Mouse (Mus musculus) adrenal gland, adult 2 months (tissue): ENCODE measurements around the gene Dnpep. TPM values are rescaled to one million over a fixed set of nuclear protein-coding genes. Genes with fewer than 3 reads are reported as not detected.
A peak's percentile ranks its signal among the peaks of the same experiment; 100 is the strongest.

Source experiments
- DNase-seq: peaks from one replicate; pipeline ENCODE4 v3.0.0; 2021
- polyA plus RNA-seq: library from polyadenylated mRNA; depleted of rRNA; stranded (reverse); fragments of >200 nt; gene quantifications from 2 replicates; pipeline ENCODE4 v1.2.3, GENCODE M21; 2012
- total RNA-seq, 2 experiments: library from RNA; stranded (reverse); gene quantifications; 2 replicates each; pipeline ENCODE4 v1.2.3; 2021

The Dnpep gene
- total and polyA plus RNA-seq, 3 experiments = 85.2 to 179 (median 100) TPM

DNA sequence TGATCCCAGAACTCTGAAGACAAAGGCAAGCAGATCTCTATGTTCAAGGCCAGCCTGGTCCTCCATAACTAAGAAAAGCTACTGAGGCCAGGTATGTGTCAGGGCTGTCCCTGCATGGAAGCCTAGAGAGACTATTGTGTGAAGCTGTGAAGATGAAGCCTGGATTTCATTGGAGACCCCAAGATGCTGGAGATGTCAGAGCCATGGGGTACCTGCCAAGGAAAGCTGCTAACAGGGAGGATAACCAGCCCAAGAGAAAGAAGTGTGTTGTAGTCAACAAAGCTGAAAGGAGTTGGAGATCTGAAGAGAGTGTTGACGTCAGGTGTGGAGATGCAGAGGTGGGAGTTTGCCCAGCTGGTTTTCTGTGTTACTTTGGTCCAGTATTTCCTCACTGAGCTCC is 13.5 kb upstream of the Dnpep start:
- DNase-seq = no peak

DNA sequence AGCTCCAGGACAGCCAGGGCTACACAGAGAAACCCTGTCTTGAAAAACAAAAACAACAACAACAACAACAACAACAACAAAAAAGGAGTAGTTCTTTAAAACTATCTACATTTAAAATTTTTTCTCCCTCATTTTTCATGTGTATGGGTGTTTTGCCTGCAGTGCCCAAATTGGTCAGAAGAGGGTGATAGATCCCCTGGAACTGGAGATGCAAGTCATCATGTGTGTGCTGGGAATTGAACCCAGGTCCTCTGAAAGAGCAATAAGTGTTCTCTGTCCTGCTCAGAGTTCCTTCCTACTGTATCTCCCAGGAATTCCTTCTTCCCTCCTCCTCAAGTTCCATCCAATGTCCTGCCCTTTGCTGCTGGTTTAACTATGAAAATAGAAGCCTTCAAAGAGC is 9.7 kb upstream of the Dnpep start:
- DNase-seq = no peak

- DNase-seq = no peak
Observed at GRCm38 (mm10) chr1:75319166-75319565, 1.4 kb upstream of the Dnpep start.

GRCm38 (mm10) chr1:75318736-75319135 is 946 bp upstream of the Dnpep start:
- DNase-seq = no peak

GRCm38 (mm10) chr1:75318301-75318700 is 511 bp upstream of the Dnpep start:
- no peak for DNase-seq

- DNase-seq = peak; percentile 89
Observed at GRCm38 (mm10) chr1:75316861-75317240, 939 bp downstream of the Dnpep start.

DNA sequence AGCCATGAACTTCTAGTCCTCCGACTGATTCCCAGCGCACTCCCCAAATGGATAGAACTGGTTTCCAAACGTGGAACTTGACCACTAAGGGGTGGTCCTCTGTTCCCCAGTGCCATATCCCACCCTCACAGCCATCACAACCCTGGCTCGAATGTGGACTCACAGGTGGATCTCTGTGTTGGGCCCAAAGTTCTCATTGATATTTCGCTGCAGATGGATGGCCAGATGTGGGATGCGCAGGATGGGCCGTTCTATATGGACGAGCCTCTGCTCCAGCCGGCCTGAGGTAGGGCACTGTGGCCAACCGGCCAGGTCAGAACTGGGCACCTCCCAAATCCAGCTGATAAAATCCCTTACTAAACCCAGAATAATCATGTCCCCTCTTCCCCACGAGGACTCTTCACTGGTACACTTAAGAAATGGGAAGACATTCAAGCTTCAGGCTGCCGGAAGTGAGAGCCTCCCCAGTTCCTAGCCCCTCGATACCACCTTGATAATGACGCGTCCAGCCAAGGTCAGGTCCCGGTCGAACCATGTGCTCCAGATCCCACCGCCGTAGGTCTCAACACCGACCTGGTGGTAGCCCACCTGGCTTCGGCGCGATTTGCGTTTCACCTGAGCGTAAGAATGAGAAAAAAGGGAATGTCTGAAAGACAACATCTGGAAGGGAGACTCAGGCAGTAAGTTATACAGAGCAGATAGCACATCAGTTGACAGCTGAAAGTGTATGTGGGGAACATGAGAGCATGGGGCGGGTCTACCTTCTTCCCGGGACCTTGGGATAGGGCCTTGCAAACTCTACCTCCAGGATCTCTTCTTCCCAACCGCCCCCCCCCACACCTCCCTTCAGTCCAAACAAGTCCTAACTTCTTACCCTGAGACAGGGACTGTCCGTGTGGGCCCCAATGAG is 2.1 kb downstream of the Dnpep start:
- no peak for DNase-seq

DNA sequence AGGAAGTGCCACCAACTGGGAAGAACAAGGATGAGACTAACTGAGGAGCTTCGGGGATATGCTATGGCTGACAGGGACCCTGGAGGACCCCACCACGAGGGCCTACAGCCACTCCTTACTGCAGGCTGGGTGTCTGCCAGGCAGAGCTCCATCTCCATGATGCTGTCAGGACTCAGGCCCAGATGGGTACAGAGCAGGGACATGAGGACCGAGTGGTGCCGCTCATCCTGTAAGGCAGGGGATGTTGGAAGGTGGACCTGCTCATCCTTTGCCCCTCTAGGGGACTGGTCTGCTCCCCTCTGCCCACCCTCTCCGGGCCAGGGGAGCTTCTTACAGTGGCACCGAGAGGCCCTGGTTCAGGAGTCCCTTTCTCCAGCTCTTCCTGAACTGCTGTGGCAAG is 2.8 kb downstream of the Dnpep start:
- DNase-seq = no peak

- no peak for DNase-seq
Observed at GRCm38 (mm10) chr1:75311694-75312093, 6.1 kb downstream of the Dnpep start.

GRCm38 (mm10) chr1:75304662-75305061 is 13.1 kb downstream of the Dnpep start:
- no peak for DNase-seq

DNA sequence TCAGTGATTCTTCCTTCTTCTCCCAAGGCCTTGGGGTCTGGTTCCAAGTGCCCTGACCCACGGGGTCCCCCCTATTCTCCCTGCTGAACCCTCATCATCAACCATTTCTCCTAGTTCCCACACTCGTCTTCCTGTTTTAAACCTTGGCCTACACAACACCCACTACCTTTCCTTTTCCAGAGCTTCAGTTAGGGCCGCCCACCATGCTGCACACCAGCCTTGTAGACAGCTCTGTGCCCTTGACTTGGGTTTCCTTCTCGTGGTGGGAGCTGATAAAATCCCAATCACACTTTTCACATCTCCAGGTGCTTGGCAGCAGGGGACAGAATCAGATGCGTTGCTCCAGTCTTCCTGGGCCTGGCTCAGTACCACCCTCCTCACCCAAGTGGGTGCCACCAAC is 23.5 kb downstream of the Dnpep start:
- no peak for DNase-seq

GRCm38 (mm10) chr1:75293331-75293701 is 24.5 kb downstream of the Dnpep start:
- DNase-seq = no peak

DNA sequence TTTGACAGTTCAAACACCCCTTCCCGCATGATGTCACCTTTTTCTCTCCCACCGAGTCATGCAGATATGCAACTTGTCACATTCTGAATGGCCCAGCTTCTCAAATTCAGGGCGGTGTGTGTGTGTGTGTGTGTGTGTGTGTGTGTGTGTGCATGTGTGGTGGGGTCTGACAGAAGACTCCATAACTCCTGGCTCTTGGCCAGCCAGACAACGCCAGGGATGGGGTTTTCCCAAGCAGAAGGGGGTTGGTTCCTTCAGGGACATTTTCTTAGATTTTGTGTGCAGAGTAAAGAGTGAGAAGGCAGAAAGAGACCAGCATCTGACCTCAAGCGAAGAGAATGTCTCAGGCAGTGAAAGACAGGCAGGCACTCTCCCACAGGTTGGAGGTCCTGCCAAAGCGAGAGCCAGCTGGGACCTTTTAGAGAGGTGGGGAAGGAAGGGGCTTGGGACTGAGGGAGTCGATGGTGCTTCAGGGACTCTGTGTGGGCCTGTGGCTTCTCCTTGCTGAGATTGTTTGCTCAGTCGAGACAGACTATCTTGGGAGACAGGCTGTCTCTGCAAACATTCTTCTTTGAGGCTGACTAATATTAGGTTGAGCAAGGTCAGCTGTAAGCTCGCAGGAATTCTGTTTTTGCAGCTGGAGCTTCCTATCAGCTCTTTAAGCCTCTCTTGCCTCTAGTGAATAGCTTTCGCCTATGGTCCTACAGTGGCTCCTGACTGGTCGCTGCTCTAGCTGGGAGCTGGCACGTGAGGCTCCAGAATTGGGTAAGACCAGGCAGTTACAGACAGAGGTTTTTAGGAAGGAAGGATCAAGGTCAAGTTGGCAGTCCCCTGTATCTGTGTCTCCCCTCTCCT is 25.1 kb downstream of the Dnpep start:
- peak; percentile 46 for DNase-seq

DNA sequence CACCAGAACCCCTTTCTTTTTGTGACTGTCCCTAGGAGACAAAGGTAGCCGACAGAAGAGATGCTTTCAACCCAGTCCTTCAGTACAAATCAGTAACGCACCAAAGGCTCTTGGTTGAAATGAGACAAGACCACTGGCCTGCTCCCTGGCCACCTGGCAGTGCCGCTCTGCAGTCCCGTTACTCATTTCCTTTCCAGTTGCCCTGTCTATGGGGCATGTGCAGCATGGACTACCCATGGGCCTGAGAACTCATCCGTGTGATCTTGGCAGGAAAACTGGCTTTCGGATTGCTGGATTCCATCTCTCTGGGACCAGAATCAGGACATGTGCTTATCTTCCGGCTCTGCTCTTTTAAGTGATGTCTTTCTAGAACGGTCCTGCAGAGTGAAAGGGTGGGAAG is 26.5 kb downstream of the Dnpep start:
- DNase-seq = no peak

GRCm38 (mm10) chr1:75290582-75290981 is 27.2 kb downstream of the Dnpep start:
- no peak for DNase-seq

DNA sequence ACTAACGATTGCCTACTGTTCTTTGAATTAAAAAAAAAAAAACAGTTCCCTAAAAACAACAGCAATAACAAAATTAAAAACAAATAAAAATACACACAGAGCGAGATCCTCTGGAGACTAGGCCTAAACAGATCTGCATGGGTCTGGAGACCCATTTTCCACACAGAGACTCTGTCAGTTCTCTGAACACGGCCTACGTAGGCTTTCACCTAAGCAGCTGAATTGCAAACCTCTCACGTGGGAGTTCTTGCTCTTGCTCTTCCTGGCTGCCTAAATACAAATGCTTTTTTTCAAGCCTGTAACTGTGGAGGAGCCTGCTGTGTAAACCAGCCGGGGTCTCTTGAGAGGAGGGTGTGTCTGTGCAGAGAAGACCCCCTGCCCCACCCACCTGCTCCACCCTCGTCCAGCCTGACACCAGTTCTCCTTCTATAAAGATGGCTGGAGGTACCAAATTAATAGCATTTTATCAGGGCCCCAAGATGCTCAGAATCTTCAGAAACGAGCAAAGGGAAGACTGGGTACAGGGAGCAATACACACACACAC is 27.8 kb downstream of the Dnpep start:
- no peak for DNase-seq

GRCm38 (mm10) chr1:75289376-75289775 is 28.4 kb downstream of the Dnpep start:
- no peak for DNase-seq

- no peak for DNase-seq
Observed at GRCm38 (mm10) chr1:75284911-75285310, 32.9 kb downstream of the Dnpep start.

- no peak for DNase-seq
Observed at GRCm38 (mm10) chr1:75283017-75283416, 34.8 kb downstream of the Dnpep start.

- no peak for DNase-seq
Observed at GRCm38 (mm10) chr1:75278228-75278627, 39.6 kb downstream of the Dnpep start, which contains the start of gene Resp18. Gene Resp18, minus strand, starts transcription at chr1:75278415.

GRCm38 (mm10) chr1:75277195-75278188 is 40.3 kb downstream of the Dnpep start:
- peak; percentile 53 for DNase-seq
